Mouse (Mus musculus) heart, embryonic 12.5 days (tissue): ENCODE data around the gene Polr1a. TPM values are rescaled to one million over a fixed set of nuclear protein-coding genes. Genes with fewer than 3 reads are reported as not detected.
"Not testable (repeated sequence)": the region's sequence is repeated elsewhere in the genome, so short reads cannot be mapped to it uniquely, and the experiment has no call there.

Source experiments
- ATAC-seq: fragments of 200-750 bp; cut with Nextera tagmentation; 2 replicates; pipeline ENCODE4 v1.8.0; 2017; ENCODE audit warnings: moderate TSS enrichment, moderate library complexity; ENCODE audit not compliant: insufficient number of reproducible peaks, low FRiP score
- H3K27ac ChIP-seq: fragments of 300-500 bp; sonication (generic); 2 replicates; pipeline ENCODE4 v1.5.1; 2016; ENCODE audit warnings: mild to moderate bottlenecking, moderate library complexity; ENCODE audit not compliant: poor library complexity, severe bottlenecking
- H3K27me3 ChIP-seq: fragments of 300-500 bp; sonication (generic); replicated peaks from 2 replicates; pipeline ENCODE4 v1.6.1; 2016; ENCODE audit warnings: mild to moderate bottlenecking, moderate library complexity
- H3K36me3 ChIP-seq: fragments of 300-500 bp; sonication (generic); 2 replicates; pipeline ENCODE4 v1.6.1; 2016; ENCODE audit warnings: mild to moderate bottlenecking, moderate library complexity
- H3K4me1 ChIP-seq: fragments of 300-500 bp; sonication (generic); replicated peaks from 2 replicates; pipeline ENCODE4 v1.6.1; 2016; ENCODE audit warnings: mild to moderate bottlenecking
- H3K4me2 ChIP-seq: fragments of 300-500 bp; sonication (generic); 2 replicates; pipeline ENCODE4 v1.6.1; 2016; ENCODE audit warnings: mild to moderate bottlenecking, moderate library complexity
- H3K4me3 ChIP-seq: fragments of 300-500 bp; sonication (generic); 2 replicates; pipeline ENCODE4 v1.5.1; 2016; ENCODE audit warnings: mild to moderate bottlenecking
- H3K9ac ChIP-seq: fragments of 300-500 bp; sonication (generic); 2 replicates; pipeline ENCODE4 v1.6.1; 2016; ENCODE audit warnings: mild to moderate bottlenecking, moderate library complexity
- H3K9me3 ChIP-seq: fragments of 300-500 bp; sonication (generic); replicated peaks from 2 replicates; pipeline ENCODE4 v1.6.1; 2016; ENCODE audit warnings: mild to moderate bottlenecking, moderate library complexity
- WGBS: fragments of 180-500 bp; shearing (Covaris S2); methylation state at CpG from one replicate; pipeline ENCODE4 v1.1.7; 2016; 5-methylcytosine and 5-hydroxymethylcytosine counted together
- polyA plus RNA-seq: library from polyadenylated mRNA; unstranded; fragments of >200 nt; fragmentation: Nextera tagmentation; extraction: Ambion mirVana; gene quantifications from 2 replicates; pipeline ENCODE4 v1.2.1, GENCODE M21; 2016

The Polr1a gene
- polyA plus RNA-seq, 1 experiment from 2014 or later = 30.6 TPM

DNA sequence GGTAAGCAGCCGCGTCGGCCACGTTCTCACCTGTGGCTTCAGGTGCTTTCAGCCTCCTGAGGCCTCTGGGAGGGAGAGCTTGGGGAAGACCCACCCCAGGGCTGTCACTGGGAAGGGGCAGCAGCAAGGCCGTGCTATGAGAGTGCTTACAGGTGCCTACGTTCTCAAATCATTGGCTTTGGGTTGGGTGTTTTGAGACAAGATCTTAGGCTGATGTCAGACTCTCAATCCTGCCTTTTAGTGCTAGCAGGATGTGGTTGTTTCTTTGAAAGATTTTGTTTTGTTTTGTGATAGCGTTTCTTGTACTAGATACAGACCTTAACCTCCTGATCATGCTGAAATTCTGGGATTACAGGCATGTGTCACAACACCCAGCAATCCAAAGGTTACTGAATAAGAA is 11.9 kb downstream of the Polr1a start:
- Histone ChIP-seq H3K9me3 (no peaks in the 10 kb centered on the region), H3K36me3 (peaks cover 92% of the 10 kb centered on the region), H3K4me1 (no peaks in the 10 kb centered on the region), H3K4me2 (no peak overlapping the region), H3K4me3 (no peak overlapping the region), H3K9ac (no peak overlapping the region), H3K27me3 (no peaks in the 10 kb centered on the region), H3K27ac (no peak overlapping the region)
- no peak for ATAC-seq
- WGBS = 94% methylated on average over 7 of the region's 7 CpGs

- H3K9ac ChIP-seq, H3K4me3 ChIP-seq, H3K27me3 ChIP-seq, H3K27ac ChIP-seq, ATAC-seq, H3K9me3 ChIP-seq, H3K4me1 ChIP-seq, H3K4me2 ChIP-seq: not testable (repeated sequence)
- 84% methylated on average over 5 of the region's 5 CpGs for WGBS
- H3K36me3 ChIP-seq = peaks cover 82% of the 10 kb centered on the region
These were observed 16.4 kb downstream of the Polr1a start for GRCm38 (mm10) chr6:71925233-71925632.

DNA sequence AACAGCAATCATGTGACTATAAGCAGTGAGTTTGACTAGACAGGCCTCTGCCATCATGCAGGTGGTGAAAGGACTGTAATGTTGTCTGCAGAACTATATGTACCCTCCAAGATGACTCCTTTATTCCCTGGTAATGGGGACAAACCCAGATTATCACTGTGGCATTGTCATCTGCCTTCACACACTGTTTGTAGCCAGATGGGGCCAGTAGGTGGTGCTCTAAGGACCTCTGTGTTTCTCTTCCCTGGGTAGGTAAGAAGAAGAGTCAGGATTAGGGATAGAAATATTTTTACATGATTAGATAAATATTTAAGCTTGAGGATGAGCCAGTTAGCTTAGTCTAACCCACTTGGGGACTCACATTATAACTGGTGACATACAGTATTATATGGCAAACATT is 19.1 kb downstream of the Polr1a start:
- H3K27me3 ChIP-seq = no peaks in the 10 kb centered on the region
- H3K4me3 ChIP-seq = no peak overlapping the region
- peaks cover 84% of the 10 kb centered on the region for H3K36me3 ChIP-seq
- no peak overlapping the region for H3K27ac ChIP-seq
- H3K9me3 ChIP-seq = no peaks in the 10 kb centered on the region
- H3K9ac ChIP-seq = no peak overlapping the region
- H3K4me1 ChIP-seq = peaks cover 8% of the 10 kb centered on the region
- H3K4me2 ChIP-seq = no peak overlapping the region
- ATAC-seq = no peak

DNA sequence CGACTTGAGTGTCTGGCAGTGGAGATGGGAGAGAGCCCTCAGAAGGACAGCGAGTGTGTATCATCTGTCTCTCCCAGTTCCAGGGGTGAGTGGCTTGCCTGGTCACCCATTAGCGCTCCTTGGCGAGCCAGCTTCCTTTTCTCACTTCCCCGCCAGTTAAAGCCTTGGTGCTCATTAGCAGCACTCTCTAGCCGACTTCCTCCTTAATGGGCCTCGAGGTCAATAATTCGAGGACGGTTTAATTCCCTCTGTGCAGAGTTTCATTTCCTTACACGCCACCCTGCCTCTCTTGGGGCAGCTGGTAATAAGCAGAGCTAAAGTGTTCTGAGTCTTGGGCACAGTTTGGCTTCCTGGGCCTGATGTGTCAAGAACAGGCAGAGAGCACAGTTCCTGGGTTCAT is 21.2 kb downstream of the Polr1a start:
- Histone ChIP-seq H3K36me3 (peaks cover 68% of the 10 kb centered on the region), H3K9ac (no peak overlapping the region), H3K27ac (no peak overlapping the region), H3K9me3 (no peaks in the 10 kb centered on the region), H3K4me2 (no peak overlapping the region), H3K27me3 (no peaks in the 10 kb centered on the region), H3K4me3 (no peak overlapping the region), H3K4me1 (peaks cover 29% of the 10 kb centered on the region)
- no peak for ATAC-seq
- WGBS = 88% methylated on average over 10 of the region's 10 CpGs

DNA sequence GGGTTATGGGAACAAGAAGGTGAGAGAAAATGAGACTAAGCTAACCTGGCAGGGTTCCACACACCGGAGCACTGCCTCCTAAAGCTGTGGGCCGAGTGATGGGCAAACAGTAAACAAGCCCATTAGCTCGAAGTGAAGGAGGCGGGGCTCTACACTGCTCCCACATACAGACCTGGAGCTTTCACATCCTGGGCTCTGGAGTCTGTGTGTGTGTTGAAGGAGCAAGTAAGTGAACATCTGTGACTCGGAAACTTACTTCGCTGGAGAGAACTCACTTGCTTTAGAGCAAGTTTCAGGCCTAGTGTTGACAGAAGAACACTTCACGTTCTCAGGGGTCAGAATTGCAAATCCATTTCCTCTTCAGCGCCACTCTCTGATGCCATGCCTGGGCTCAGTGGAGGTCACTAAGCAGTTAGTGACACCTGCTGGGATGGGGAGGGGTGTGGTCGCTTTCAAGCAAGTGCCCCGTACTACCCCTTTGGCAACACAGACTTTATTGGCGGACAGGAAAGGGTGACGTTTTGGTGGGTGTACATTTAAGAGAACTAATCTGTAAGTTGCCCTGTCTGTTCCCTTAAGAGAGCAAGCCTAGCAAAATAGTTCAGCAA is 22.1 kb downstream of the Polr1a start:
- H3K4me1 ChIP-seq = peaks cover 37% of the 10 kb centered on the region
- no peak overlapping the region for H3K4me3 ChIP-seq
- 81% methylated on average over 12 of the region's 12 CpGs for WGBS
- H3K36me3 ChIP-seq = peaks cover 61% of the 10 kb centered on the region
- no peak overlapping the region for H3K4me2 ChIP-seq
- no peaks in the 10 kb centered on the region for H3K27me3 ChIP-seq
- H3K27ac ChIP-seq = no peak overlapping the region
- no peak overlapping the region for H3K9ac ChIP-seq
- no peaks in the 10 kb centered on the region for H3K9me3 ChIP-seq
- ATAC-seq = no peak

DNA sequence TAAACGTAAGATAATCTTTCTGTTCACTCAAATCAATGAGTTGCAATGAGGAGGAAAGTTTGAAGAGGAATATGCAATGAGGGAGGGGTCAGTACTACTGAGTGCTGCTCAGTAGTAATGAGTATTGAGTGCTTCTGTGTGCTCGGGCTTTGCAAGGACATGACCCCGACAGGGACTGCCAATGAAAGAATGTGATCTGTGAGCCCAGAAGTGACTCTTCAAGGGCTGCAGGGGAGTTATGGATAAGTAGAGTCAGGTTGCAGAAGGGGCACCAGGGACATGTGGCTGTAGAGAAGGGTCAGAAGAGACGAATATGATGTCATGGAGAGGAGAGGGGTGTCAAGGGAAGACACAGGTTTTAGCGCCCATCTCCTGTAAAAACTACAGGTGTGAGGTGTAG is 23.5 kb downstream of the Polr1a start:
- ATAC-seq = no peak
- H3K27ac ChIP-seq = no peak overlapping the region
- WGBS = 55% methylated on average over 5 of the region's 5 CpGs
- H3K36me3 ChIP-seq = peaks cover 62% of the 10 kb centered on the region
- H3K27me3 ChIP-seq = no peaks in the 10 kb centered on the region
- H3K4me3 ChIP-seq = no peak overlapping the region
- H3K4me1 ChIP-seq = peaks cover 43% of the 10 kb centered on the region
- no peak overlapping the region for H3K9ac ChIP-seq
- H3K4me2 ChIP-seq = no peak overlapping the region
- no peaks in the 10 kb centered on the region for H3K9me3 ChIP-seq

- ATAC-seq = peak; percentile 79
- peaks cover 73% of the 10 kb centered on the region for H3K36me3 ChIP-seq
These were observed 25.3 kb downstream of the Polr1a start for GRCm38 (mm10) chr6:71934081-71934556.

DNA sequence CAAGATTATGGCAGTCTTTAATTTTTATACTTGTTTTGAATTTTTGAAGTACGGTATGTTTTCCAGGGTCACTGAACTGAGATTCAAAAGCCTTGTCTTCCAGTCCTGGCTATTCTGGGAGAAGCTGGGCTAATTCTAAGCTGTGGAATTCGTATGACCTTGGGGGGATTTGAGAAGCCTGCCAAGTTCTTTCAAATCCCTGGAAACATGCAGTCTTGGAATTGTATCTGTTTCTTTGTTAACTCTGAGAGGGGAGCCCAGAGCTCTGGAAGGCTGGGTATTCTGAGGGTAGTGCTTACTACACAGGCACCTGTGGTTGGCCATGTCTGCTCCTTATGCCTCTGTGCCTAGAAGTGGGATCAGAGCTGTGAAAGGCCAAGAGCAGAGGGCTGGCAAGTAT is 26.9 kb downstream of the Polr1a start:
- peak overlapping the region; percentile 75 for H3K27ac ChIP-seq
- no peak overlapping the region for H3K4me3 ChIP-seq
- 53% methylated on average over 2 of the region's 2 CpGs for WGBS
- H3K9ac ChIP-seq = no peak overlapping the region
- peaks cover 62% of the 10 kb centered on the region for H3K36me3 ChIP-seq
- no peak for ATAC-seq
- no peaks in the 10 kb centered on the region for H3K27me3 ChIP-seq
- no peaks in the 10 kb centered on the region for H3K9me3 ChIP-seq
- no peak overlapping the region for H3K4me2 ChIP-seq
- H3K4me1 ChIP-seq = peaks cover 51% of the 10 kb centered on the region

More at GRCm38 (mm10) chr6:71934081-71934556, 25.3 kb downstream of the Polr1a start:
- Histone ChIP-seq H3K9me3 (no peaks in the 10 kb centered on the region), H3K4me3 (no peak overlapping the region), H3K4me1 (peaks cover 43% of the 10 kb centered on the region), H3K9ac (no peak overlapping the region; the same call in 1 of the 2 replicates), H3K4me2 (0 out of 2 replicates have a peak overlapping the region, but pooled peaks have one; percentile 25), H3K27ac (peak overlapping the region; percentile 86), H3K27me3 (no peaks in the 10 kb centered on the region)
- WGBS = 2% methylated on average over 2 of the region's 2 CpGs

GRCm38 (mm10) chr6:71940912-71941311 is 32.1 kb downstream of the Polr1a start:
- Histone ChIP-seq H3K36me3 (peaks cover 66% of the 10 kb centered on the region), H3K9me3 (no peaks in the 10 kb centered on the region), H3K27ac (no peak overlapping the region), H3K4me2 (no peak overlapping the region), H3K4me3 (no peak overlapping the region), H3K4me1 (peaks cover 15% of the 10 kb centered on the region), H3K27me3 (no peaks in the 10 kb centered on the region), H3K9ac (no peak overlapping the region)
- 82% methylated on average over 6 of the region's 6 CpGs for WGBS
- no peak for ATAC-seq

GRCm38 (mm10) chr6:71945101-71945500 is 36.2 kb downstream of the Polr1a start:
- 87% methylated on average over 6 of the region's 6 CpGs for WGBS
- Histone ChIP-seq H3K4me1 (peaks cover 7% of the 10 kb centered on the region), H3K4me2 (no peak overlapping the region), H3K36me3 (peaks cover 60% of the 10 kb centered on the region), H3K9me3 (no peaks in the 10 kb centered on the region), H3K9ac (no peak overlapping the region), H3K4me3 (no peak overlapping the region), H3K27ac (no peak overlapping the region), H3K27me3 (no peaks in the 10 kb centered on the region)
- ATAC-seq = no peak

- no peak overlapping the region for H3K4me2 ChIP-seq
- 0 out of 2 replicates have a peak, but pooled peaks cover 5% of the 10 kb centered on the region for H3K4me1 ChIP-seq
- no peaks in the 10 kb centered on the region for H3K27me3 ChIP-seq
- WGBS = 91% methylated on average over 8 of the region's 8 CpGs
- no peak overlapping the region for H3K4me3 ChIP-seq
- no peaks in the 10 kb centered on the region for H3K9me3 ChIP-seq
- no peak overlapping the region for H3K27ac ChIP-seq
- H3K9ac ChIP-seq = no peak overlapping the region
- H3K36me3 ChIP-seq = peaks cover 59% of the 10 kb centered on the region
- no peak for ATAC-seq
These were observed 37.3 kb downstream of the Polr1a start for GRCm38 (mm10) chr6:71946121-71946520.

DNA sequence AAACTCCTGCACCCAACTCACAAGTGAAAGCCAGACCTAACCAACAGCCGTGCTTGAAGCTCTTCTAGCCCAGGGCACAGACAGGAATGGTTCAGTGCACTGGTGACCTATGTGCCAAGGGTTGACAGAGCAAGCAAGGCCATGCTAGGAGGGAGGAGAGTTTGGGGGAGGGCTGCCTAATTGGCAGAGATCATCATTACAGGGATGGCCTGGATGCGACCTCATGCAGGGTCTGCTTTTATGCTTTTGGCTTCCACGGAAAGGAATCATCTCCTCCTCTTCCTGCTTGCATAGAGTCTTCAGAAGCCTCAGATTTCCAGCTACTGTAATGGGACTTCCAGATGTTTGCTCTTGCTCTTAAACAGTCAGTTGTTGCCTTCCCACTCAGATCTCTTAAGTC is 40.9 kb downstream of the Polr1a start:
- H3K9me3 ChIP-seq = no peaks in the 10 kb centered on the region
- 0 out of 2 replicates have a peak, but pooled peaks cover 5% of the 10 kb centered on the region for H3K4me1 ChIP-seq
- peaks cover 74% of the 10 kb centered on the region for H3K36me3 ChIP-seq
- no peak overlapping the region for H3K9ac ChIP-seq
- H3K27me3 ChIP-seq = no peaks in the 10 kb centered on the region
- no peak overlapping the region for H3K4me3 ChIP-seq
- no peak overlapping the region for H3K27ac ChIP-seq
- WGBS = 84% methylated on average over 3 of the region's 3 CpGs
- no peak for ATAC-seq
- H3K4me2 ChIP-seq = no peak overlapping the region
